Mouse (Mus musculus): ENCODE data around the gene Dnah12.

GRCm38 (mm10) chr14:26690727-26691126, 2.3 kb upstream of the Dnah12 start:
- no peak for TF ChIP-seq CTCF (IDR thresholded peaks at IDR 0.05; ENCODE audit: control insufficient read depth, insufficient read depth, insufficient read length)
- TF ChIP-seq MAX (IDR thresholded peaks at IDR 0.05) = no peak
- TF ChIP-seq USF1 (IDR thresholded peaks at IDR 0.05; ENCODE audit: low read depth) = no peak
- TF ChIP-seq FOSL1 (IDR thresholded peaks at IDR 0.05; ENCODE audit: insufficient read depth, low read length, poor library complexity, severe bottlenecking) = no peak
- TF ChIP-seq MYOG (IDR thresholded peaks at IDR 0.05; ENCODE audit: control insufficient read depth, extremely low read depth, insufficient read length) = no peak

Data from C2C12 (cell line).